Mouse (Mus musculus) adrenal gland, postnatal 10 days (tissue): ENCODE measurements around the gene Slc12a5. TPM values are rescaled to one million over a fixed set of nuclear protein-coding genes. Genes with fewer than 3 reads are reported as not detected.

ENCODE experiments used
- DNase-seq: peaks from one replicate; pipeline ENCODE4 v3.0.0; 2021; ENCODE audit warnings: mixed read lengths
- total RNA-seq, 2 experiments: library from RNA; stranded (reverse); gene quantifications; 2 replicates each; pipeline ENCODE4 v1.2.3; 2021

Gene Slc12a5
- total RNA-seq, 2 experiments from 2014 or later, result 4.5 to 7.7 TPM

GRCm38 (mm10) chr2:165032533-165032932 is 71.9 kb downstream of the Slc12a5 start:
- no peak for DNase-seq

GRCm38 (mm10) chr2:165033306-165033705 is 72.7 kb downstream of the Slc12a5 start:
- DNase-seq, result no peak

- peak; percentile 98 for DNase-seq
These were observed 73.8 kb downstream of the Slc12a5 start, which contains the start of gene Ncoa5 for GRCm38 (mm10) chr2:165034131-165035057. Gene Ncoa5 (minus strand): TSS chr2:165034867.

DNA sequence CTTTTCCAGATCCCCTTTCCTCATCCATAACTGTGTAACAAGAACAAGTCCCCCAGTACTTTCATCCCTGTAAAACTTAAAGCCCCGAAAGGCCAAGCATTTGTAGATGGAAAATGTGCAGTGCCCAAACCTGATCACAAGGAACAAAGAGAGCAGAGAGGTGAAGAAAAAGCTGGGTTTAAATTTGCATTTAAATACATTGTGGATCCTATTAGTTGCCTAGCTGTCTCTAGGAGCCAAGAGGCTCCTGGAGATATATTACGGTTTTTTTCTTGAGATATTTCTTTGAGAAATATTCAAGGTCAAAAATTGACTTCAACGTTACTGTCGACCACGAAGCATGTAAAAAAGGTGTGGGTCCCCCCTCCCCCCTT is 74.4 kb downstream of the Slc12a5 start:
- no peak for DNase-seq

DNA sequence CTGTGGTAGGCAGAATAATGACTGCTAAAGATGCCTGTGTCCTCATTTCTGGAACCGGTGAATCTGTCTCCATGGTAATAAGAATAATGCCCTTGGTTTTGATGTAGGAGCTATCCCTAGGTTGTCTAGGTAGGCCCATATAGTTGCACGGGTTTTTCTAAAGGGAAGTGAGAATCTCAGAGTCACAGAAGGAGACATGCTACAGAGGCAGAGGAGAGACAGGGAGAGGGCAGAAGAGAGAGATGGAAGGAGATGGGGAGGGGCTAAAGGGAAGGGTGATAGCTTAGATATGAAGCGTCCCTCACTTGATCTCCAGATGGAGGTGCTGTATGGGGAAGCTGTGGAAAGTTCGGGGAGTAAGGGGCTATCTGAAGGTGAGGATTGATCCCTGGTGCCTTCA is 76.8 kb downstream of the Slc12a5 start:
- no peak for DNase-seq

GRCm38 (mm10) chr2:165042126-165042525 is 81.5 kb downstream of the Slc12a5 start:
- DNase-seq, result no peak

- no peak for DNase-seq
These were observed 82.6 kb downstream of the Slc12a5 start for GRCm38 (mm10) chr2:165043090-165043636.

DNA sequence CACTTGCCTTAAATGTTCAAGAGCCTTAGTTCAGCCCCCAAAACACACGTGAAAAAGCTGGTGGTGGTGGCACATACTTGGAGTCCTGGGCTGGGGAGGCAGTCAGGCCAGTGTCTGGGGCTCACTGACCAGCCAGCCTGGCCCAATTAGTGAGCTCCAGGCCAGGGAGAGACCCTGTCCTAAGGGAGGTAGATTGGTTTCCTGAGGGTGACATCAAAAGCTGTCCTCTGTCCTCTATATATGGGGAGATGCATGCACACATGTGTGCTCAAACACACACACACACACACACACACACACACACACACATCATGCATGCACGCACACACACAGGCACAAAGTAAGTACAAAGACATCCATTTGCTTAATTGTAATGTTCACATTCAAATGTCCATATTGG is 83.1 kb downstream of the Slc12a5 start:
- no peak for DNase-seq

DNA sequence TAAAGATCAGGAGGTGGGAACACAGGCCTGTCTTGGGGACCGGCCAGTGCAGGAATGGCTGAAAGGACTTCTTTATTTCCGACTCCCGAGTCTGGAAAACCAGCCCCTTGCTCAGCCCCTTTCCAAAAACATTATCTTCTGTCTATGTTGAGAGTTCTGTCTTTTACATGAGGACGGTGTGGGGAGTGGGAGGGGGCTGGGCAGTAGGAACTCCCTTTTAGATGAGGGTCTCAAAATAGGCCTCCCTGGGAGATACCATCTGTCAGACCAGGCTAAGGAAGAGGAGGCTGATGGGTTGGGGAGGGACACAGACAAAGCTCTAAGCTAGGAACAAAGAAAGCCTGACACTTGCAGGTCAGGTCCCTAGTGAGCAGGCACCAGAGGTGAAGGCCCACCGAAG is 88.4 kb downstream of the Slc12a5 start:
- DNase-seq, result no peak

Other genes starting within 250 kb of the Slc12a5 start
- not detected for gene Spint5, start 245.5 kb upstream of the Slc12a5 start, total RNA-seq
- under 1 TPM; 0.54 to 0.70 TPM for gene Wfdc3, start 214.9 kb upstream of the Slc12a5 start, total RNA-seq
- gene Dnttip1, start 214.8 kb upstream of the Slc12a5 start, total RNA-seq, result 10 to 100 TPM; 39.1 to 42.1 TPM
- 10 to 100 TPM; 28.1 to 33.7 TPM for gene Ube2c, start 190.9 kb upstream of the Slc12a5 start, total RNA-seq
- gene Tnnc2, start 180.8 kb upstream of the Slc12a5 start, total RNA-seq, result 100 to 1,000 TPM; 221 to 908 TPM
- gene Snx21, start 175.0 kb upstream of the Slc12a5 start, total RNA-seq, result 10 to 100 TPM; 36.9 to 39.0 TPM
- gene Acot8, start 155.9 kb upstream of the Slc12a5 start, total RNA-seq, result 10 to 100 TPM; 28.6 to 33.9 TPM
- 1 to 10 TPM; 4.0 to 4.1 TPM for gene Zswim3, start 155.7 kb upstream of the Slc12a5 start, total RNA-seq
- 1 to 10 TPM; 6.9 to 8.5 TPM for gene Zswim1, start 138.1 kb upstream of the Slc12a5 start, total RNA-seq
- not detected for gene Spata25, start 132.3 kb upstream of the Slc12a5 start, total RNA-seq
- 100 to 1,000 TPM; 100 to 103 TPM for gene Ctsa, start 127.9 kb upstream of the Slc12a5 start, total RNA-seq
- 1 to 10 TPM; 3.4 to 8.0 TPM for gene Neurl2, start 127.3 kb upstream of the Slc12a5 start, total RNA-seq
- gene Pltp, start 103.1 kb upstream of the Slc12a5 start, total RNA-seq, result 10 to 100 TPM; 31.5 to 36.6 TPM
- 10 to 100 TPM; 47.1 to 55.0 TPM for gene Pcif1, start 81.5 kb upstream of the Slc12a5 start, total RNA-seq
- 10 to 100 TPM; 13.4 to 16.2 TPM for gene Zfp335, start 49.0 kb upstream of the Slc12a5 start, total RNA-seq
- gene Mmp9, start 20.0 kb upstream of the Slc12a5 start, total RNA-seq, result 10 to 100 TPM in 1 of 2 experiments, 1 to 10 TPM in 1; 2.6 to 24.5 TPM
- gene Ncoa5, start 74.1 kb downstream of the Slc12a5 start, total RNA-seq, result 10 to 100 TPM; 29.3 to 35.9 TPM
- 1 to 10 TPM; 2.9 to 3.3 TPM for gene Cd40, start 94.8 kb downstream of the Slc12a5 start, total RNA-seq
- not detected for gene 1700025C18Rik, start 129.9 kb downstream of the Slc12a5 start, total RNA-seq